8 mouse cellular contexts compared by ENCODE assay signal in genomic region chr11:8623852-8624178, GRCm38 (mm10). TPM values are rescaled to one million over a fixed set of nuclear protein-coding genes. Genes with fewer than 3 reads are reported as not detected.
DNase-seq lines count a peak whose midpoint lies in the region; ATAC-seq and TF ChIP-seq lines count a peak whose summit lies in the region.

No protein-coding gene starts in this region.

- DNase-seq in heart, adult 8-10 months (ENCODE audit: low spot score): no peak
- no peak for DNase-seq in ES-E14 (ENCODE audit: low read depth, low spot score)
- no peak for DNase-seq in Muller cell, postnatal 12 days (ENCODE audit: inconsistent ontology term)
- no peak for DNase-seq in embryo, embryonic 9.5 days (ENCODE audit: extremely low spot score)
- DNase-seq in thymus, postnatal 36 days: no peak

- peaks cover 99% of the 10 kb centered on the region for H3K79me2 ChIP-seq in macrophage (ENCODE audit: inconsistent target)

- peak overlapping the region; percentile 92 for H3K9ac ChIP-seq in heart, embryonic 13.5 days
- H3K9ac ChIP-seq in ES-E14 (ENCODE audit: insufficient read depth, low read depth, low read length, poor library complexity, severe bottlenecking): peak overlapping the region; percentile 75

- no peaks in the 10 kb centered on the region for H3K36me3 ChIP-seq in heart, embryonic 13.5 days
- H3K36me3 ChIP-seq in ES-E14 (ENCODE audit: control insufficient read depth, insufficient read depth, low read length, poor library complexity, severe bottlenecking) (no peaks in the 10 kb centered on the region; the same call in 1 of the 2 replicates), macrophage (ENCODE audit: inconsistent target) (no peaks in the 10 kb centered on the region)

- no peak for ATAC-seq in heart, embryonic 13.5 days (ENCODE audit: extremely low read depth, insufficient number of reproducible peaks, low FRiP score, low TSS enrichment)
- peak; percentile 10; the same call in 1 of the 2 replicates for ATAC-seq in granulocyte monocyte progenitor cell, adult 5-6 weeks (replicated peaks; ENCODE audit: poor library complexity, severe bottlenecking)

- H3K27me3 ChIP-seq in heart, embryonic 13.5 days (replicated peaks): no peaks in the 10 kb centered on the region

- H3K4me1 ChIP-seq in heart, embryonic 13.5 days: peaks cover 45% of the 10 kb centered on the region
- H3K4me1 ChIP-seq in ES-E14 (ENCODE audit: control insufficient read depth in 2 of 2, insufficient read depth in 2 of 2, low read length in 2 of 2, poor library complexity in 1 of 2): peaks cover 7 to 22% of the 10 kb centered on the region in 2 experiments

- H3K27ac ChIP-seq in heart, embryonic 13.5 days (replicated peaks): no peak overlapping the region
- peak overlapping the region; percentile 22 for H3K27ac ChIP-seq in ES-E14 (ENCODE audit: insufficient read depth, low read depth, low read length, poor library complexity, severe bottlenecking)
- peak overlapping the region; percentile 39 for H3K27ac ChIP-seq in macrophage

- in situ Hi-C loops in ES-E14 (cut with MboI; ENCODE audit: low sequenced_read_pairs in 2 of 2, unreplicated experiment in 2 of 2): no loop called here

- H3K4me2 ChIP-seq in heart, embryonic 13.5 days: peak overlapping the region; percentile 100

- H3K9me3 ChIP-seq in heart, embryonic 13.5 days: no peaks in the 10 kb centered on the region
- H3K9me3 ChIP-seq in ES-E14 (ENCODE audit: control insufficient read depth, insufficient read depth, low read depth, low read length): no peaks in the 10 kb centered on the region

- 7% methylated on average over 19 of the region's 20 CpGs for WGBS in heart, embryonic 13.5 days
- WGBS in macrophage (ENCODE audit: missing documents): 7% methylated on average over 20 of the region's 20 CpGs

- H3K4me3 ChIP-seq in heart, embryonic 13.5 days: peak overlapping the region; percentile 84
- H3K4me3 ChIP-seq in ES-E14 (ENCODE audit: insufficient read depth in 1 of 2, low read depth in 1 of 2, low read length in 2 of 2, poor library complexity in 1 of 2, severe bottlenecking in 1 of 2) (peak overlapping the region; percentile 74 to 75), macrophage (ENCODE audit: inconsistent target) (peak overlapping the region; percentile 43)

TF ChIP-seq in ES-E14, 5 proteins besides CTCF, POLR2A, EP300 and RAD21:
- TF ChIP-seq ZNF384 (IDR thresholded peaks at IDR 0.05; ENCODE audit: low read depth, low read length): no peak
- no peak for TF ChIP-seq MAFK (IDR thresholded peaks at IDR 0.05; ENCODE audit: insufficient read depth, low read depth, low read length)
- no peak for TF ChIP-seq CHD2 (IDR thresholded peaks at IDR 0.05; ENCODE audit: low read depth, low read length)
- TF ChIP-seq HCFC1 (IDR thresholded peaks at IDR 0.05; ENCODE audit: borderline replicate concordance, insufficient read depth, low read length): no peak
- no peak for TF ChIP-seq ZC3H11A (IDR thresholded peaks at IDR 0.05; ENCODE audit: borderline replicate concordance, low read depth, low read length)

RNA-seq across cellular contexts. Expression of gene Tns3, which starts 40.5 kb away (rescaled TPM):
- polyA plus RNA-seq in heart, embryonic 13.5 days (2015; fragmentation: Nextera tagmentation; extraction: Ambion mirVana): 14.5 and 15.2 TPM in 2 replicates
- total RNA-seq in heart, adult 8-10 months (2022): 10 to 100 TPM; 22.9 to 25.7 (median 23.7) TPM
- total RNA-seq in ES-E14 (2012; rRNA removed): 111 and 133 TPM in 2 replicates
- total RNA-seq in granulocyte monocyte progenitor cell, adult 5-6 weeks (2014; fragmentation: Nextera tagmentation): 26.9 TPM in 2 replicates
- total RNA-seq in granulocyte monocyte progenitor cell, adult 5-6 weeks (2017): 13.0 and 13.1 TPM in 2 replicates
- total RNA-seq in macrophage (2018; cell fraction: chromatin; rRNA removed): 100 to 1,000 TPM; 135 to 354 (median 226) TPM
- total RNA-seq in macrophage (2018; cell fraction: cytosol; rRNA removed): 100 to 1,000 TPM in 18 of 26 experiments, 10 to 100 TPM in 8; 75.9 to 159 (median 107) TPM
- total RNA-seq in macrophage (2018; cell fraction: nucleus; rRNA removed): 100 to 1,000 TPM; 103 to 320 (median 161) TPM
- polyA plus RNA-seq in macrophage (2018): 60.8 to 91.8 TPM (median 81.9 TPM) in 3 replicates
